Mouse (Mus musculus) 3134 (cell line): ENCODE data around the gene Fgf9.

Experiments used
- DNase-seq: peaks from one replicate; pipeline ENCODE4 v3.0.0-alpha.2; 2011; ENCODE audit warnings: low spot score; ENCODE audit not compliant: insufficient read length; ENCODE audit errors: extremely low read depth

Fgf9 gene

DNA sequence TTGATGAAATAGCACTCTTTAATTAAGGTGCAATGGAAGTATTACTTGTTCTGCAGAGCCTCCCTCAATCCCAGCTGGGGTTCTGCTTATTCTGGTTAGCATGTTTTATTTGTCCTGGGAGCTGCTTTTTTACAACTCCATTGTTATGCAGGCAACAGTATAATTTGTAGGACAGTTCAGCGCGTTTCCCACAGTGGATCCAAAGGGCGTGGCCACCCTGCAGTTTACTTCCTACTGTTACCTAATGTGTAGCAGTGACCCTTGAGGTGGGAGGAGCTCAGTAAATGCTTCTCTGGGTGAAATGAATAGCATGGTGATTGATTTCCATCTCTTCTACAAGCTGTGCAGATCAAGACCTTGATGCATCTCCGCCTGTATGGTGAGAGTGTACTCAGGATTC, 17.0 kb downstream of the Fgf9 start:
- no peak for DNase-seq

- DNase-seq, result no peak
Measured at GRCm38 (mm10) chr14:58089486-58089885, 19.1 kb downstream of the Fgf9 start.

- no peak for DNase-seq
Measured at GRCm38 (mm10) chr14:58091321-58091720, 21.0 kb downstream of the Fgf9 start.

DNA sequence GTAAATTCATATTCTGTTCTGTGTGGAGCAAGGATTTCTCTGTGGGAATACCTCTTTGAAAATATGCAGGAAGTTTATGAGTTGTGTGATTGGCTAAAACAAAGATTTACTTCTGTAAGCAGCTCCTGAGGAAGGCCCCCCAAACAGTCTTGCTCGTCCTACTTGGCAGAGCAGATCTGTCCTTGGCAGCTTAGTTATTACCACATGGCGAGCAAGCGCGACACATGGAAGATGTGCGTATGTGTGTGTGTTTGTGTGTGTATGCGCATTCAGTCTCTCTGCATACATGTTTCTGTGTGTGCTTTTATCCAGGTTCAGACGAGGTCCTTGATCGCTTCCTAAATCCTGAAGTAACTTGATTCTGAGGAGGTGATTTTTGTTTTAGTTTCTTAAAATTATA, 29.3 kb downstream of the Fgf9 start:
- no peak for DNase-seq

GRCm38 (mm10) chr14:58101298-58101697, 31.0 kb downstream of the Fgf9 start:
- DNase-seq, result no peak

DNA sequence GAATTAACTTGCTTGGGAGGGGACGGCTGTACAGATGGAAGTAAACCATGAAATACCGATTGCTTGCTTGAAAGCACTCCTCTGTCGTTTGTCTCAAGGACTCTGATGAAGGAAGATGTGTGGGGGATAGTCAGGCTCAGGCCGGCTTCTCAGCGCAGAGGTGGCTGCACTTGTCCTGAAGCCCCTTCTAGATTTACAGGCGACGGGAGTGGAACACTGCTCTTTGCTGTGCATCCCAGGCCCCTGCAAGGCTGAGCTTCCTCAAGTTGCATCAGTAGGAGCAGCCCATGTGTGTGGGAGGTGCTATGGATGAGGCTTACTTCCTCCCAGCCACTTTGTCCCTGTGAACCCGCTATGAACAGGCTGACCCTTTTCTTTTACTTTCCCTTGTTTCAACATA, 33.9 kb downstream of the Fgf9 start:
- no peak for DNase-seq

- DNase-seq, result no peak
Measured at GRCm38 (mm10) chr14:58105596-58105995, 35.2 kb downstream of the Fgf9 start.

- no peak for DNase-seq
Measured at GRCm38 (mm10) chr14:58109601-58110000, 39.3 kb downstream of the Fgf9 start.

DNA sequence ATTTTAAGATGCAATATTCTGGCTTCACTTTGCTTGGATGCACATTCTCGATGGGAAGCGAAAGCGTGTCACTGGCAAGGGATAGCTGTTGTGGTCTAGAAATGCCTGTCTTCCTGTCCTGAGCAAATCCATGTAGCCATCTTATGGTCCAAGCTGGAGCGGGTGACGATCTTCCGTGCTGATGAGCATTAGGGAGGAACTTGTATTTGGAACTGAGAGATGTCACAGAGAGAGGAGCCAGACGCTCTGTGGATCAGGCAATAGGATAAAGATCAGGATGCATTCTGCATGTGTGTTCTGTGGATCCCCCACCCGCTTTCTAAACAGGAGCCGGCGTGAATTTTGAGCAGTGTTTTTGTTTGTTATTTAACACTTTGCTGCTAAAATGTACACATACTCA, 41.2 kb downstream of the Fgf9 start:
- DNase-seq, result no peak

GRCm38 (mm10) chr14:58112341-58112740, 42.0 kb downstream of the Fgf9 start:
- no peak for DNase-seq

GRCm38 (mm10) chr14:58113180-58113579, 42.8 kb downstream of the Fgf9 start:
- no peak for DNase-seq

- DNase-seq, result no peak
Measured at GRCm38 (mm10) chr14:58114146-58114545, 43.8 kb downstream of the Fgf9 start.

DNA sequence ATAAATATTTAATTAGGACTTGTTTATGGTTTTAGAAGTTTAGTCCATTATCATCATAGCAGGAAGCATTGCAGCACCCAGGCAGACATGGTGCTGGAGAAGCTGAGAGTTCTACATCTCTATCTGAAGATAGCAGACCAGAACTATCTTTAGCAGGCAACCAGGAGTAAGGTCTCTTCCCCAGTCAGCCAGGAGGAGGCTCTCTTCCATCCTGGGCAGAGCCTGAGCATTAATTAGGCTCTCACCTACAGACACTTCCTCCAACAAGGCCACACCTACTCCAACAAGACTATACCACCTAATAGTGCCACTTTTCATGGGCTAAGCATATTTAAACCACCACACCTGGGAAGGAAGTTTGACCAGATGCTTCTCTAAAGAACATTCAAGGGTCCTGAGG, 54.3 kb downstream of the Fgf9 start:
- DNase-seq, result no peak

GRCm38 (mm10) chr14:58126508-58126907, 56.2 kb downstream of the Fgf9 start:
- DNase-seq, result no peak

GRCm38 (mm10) chr14:58139506-58140055, 69.2 kb downstream of the Fgf9 start:
- no peak for DNase-seq

GRCm38 (mm10) chr14:58149637-58150470, 79.5 kb downstream of the Fgf9 start:
- no peak for DNase-seq

GRCm38 (mm10) chr14:58150471-58150855, 80.1 kb downstream of the Fgf9 start:
- no peak for DNase-seq

GRCm38 (mm10) chr14:58152110-58152509, 81.8 kb downstream of the Fgf9 start:
- DNase-seq, result no peak

DNA sequence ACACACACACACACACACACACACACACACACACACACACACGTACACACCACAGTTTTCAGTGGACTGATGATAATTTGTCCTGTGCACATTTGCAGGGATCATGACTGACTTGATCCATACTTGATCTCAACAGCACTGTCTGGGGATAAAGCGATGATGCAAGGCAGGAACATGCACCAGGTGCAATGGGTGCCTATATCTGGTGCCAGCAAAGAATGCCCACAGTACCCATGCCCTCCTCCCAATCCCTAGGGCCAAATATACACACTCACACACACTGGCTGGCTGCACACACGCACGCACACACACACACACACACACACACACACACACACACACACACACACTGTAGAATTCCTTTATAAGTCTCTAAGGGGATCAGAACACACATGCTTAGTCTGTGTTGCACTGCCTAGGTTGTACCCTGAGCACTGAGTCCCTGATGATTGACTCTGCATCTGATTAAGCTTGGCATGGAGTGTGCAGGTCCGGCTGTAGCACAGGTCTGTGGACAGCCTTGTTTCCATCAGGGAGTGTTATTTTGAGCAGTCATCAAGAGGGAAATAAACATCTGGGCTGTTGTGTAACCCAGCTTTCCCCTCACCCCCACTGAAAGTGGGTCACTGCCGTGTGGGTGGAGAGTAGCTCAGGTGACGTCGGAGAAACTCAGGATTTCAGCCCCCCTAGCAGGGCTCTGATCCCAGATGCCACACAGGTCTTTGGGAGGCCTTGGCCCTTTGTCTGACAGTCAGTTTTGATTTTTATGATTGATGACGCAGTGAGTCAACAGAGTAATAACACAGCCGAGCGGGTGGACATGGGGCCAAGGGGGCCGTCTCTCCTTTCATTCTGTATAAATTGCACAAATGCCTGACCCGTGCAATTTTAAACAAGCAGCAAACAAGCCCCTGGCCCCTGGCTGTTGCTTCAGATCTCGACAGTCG, 83.4 kb downstream of the Fgf9 start:
- DNase-seq, result no peak

DNA sequence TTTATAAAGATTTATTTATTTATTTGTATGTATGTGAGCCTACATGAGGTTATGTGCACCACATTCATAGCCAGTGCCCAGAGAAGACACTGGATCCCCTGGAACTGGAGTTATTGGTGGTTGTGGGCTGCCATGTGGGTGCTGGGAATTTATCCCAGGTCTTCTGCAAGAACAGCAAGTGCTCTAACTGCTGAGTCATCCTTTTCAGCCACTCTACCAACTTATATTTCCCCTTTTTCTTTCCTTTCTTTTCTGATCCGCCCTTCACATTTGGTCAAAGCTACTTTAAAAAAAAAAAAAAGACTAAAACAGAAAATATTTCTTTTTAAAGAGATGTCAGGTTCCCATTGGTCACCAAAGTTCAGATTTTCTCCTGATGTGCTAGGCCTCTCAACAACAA, 90.3 kb downstream of the Fgf9 start:
- no peak for DNase-seq
